In the genomic region with DNA sequence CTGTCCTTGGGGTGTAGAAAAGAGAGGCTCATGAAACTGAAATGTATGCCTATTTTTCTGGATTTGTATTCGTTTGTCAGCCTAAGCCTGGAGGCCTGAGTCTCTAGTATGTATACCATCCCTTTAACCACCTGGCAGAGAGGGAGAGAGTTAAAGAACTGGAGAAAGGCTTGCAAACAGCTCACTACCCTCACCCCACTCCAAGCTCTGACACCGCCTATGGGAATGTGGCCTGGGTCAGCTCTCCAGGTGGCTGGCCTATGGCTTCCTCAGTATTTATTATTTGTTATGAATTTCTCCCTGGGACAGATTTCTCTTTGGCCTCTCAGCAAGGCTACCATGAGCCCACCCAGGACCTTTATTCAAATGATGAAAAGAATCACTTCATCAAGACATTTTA, we compare ENCODE assay signal across 30 mouse cellular contexts. TPM values are rescaled to one million over a fixed set of nuclear protein-coding genes. Genes with fewer than 3 reads are reported as not detected.
"Had no signal": no experiment of that assay in that cellular context is flagged by ENCODE, and none has a peak within 500 bp of the region (broad histone marks: within the 10 kb centered on the region; RNA-seq: fewer than 3 reads in every experiment).

No protein-coding gene starts in this region.

- H3K27ac ChIP-seq: kidney, embryonic 15.5 days; left cerebral cortex, adult 2 months; limb, embryonic 12.5 days; limb, embryonic 15.5 days; liver, embryonic 14.5 days; macrophage; midbrain, embryonic 12.5 days; midbrain, embryonic 15.5 days; neural tube, embryonic 12.5 days; neural tube, embryonic 15.5 days; stomach, postnatal 0 days had no signal

- H3K9me3 ChIP-seq: kidney, embryonic 15.5 days; limb, embryonic 12.5 days; limb, embryonic 15.5 days; midbrain, embryonic 12.5 days; midbrain, embryonic 15.5 days; neural tube, embryonic 12.5 days; neural tube, embryonic 15.5 days had no signal

- H3K4me3 ChIP-seq: kidney, embryonic 15.5 days; left cerebral cortex, adult 2 months; limb, embryonic 12.5 days; limb, embryonic 15.5 days; midbrain, embryonic 12.5 days; midbrain, embryonic 15.5 days; neural tube, embryonic 12.5 days; neural tube, embryonic 15.5 days had no signal

- DNase-seq: kidney, adult 8-10 months; kidney, postnatal 10 days; kidney, postnatal 36 days; layer of hippocampus, postnatal 36 days; liver, postnatal 0 days; lung, embryonic 14.5 days; right cerebral cortex, postnatal 14 days; right cerebral cortex, postnatal 4 days; thymus, adult 2 months; thymus, postnatal 14 days; thymus, postnatal 4 days had no signal

- H3K36me3 ChIP-seq: kidney, embryonic 15.5 days; limb, embryonic 12.5 days; limb, embryonic 15.5 days; midbrain, embryonic 12.5 days; midbrain, embryonic 15.5 days; neural tube, embryonic 12.5 days; neural tube, embryonic 15.5 days had no signal

RNA-seq across cellular contexts. Expression of a gene that starts 6.8 kb away (rescaled TPM):
- polyA plus RNA-seq: macrophage; thymus, adult 2 months had no signal

RNA-seq across cellular contexts. Expression of a gene that starts 7.6 kb away (rescaled TPM):
- total RNA-seq: layer of hippocampus, adult 8-10 months; layer of hippocampus, postnatal 10 days; layer of hippocampus, postnatal 36 days; left cerebral cortex, adult 2 months; left cerebral cortex, postnatal 10 days; left cerebral cortex, postnatal 36 days; megakaryocyte, adult 5-6 weeks had no signal
- polyA plus RNA-seq: kidney, embryonic 15.5 days; limb, embryonic 12.5 days; limb, embryonic 15.5 days; liver, embryonic 11.5 days; liver, embryonic 14.5 days; liver, postnatal 0 days; lung, embryonic 14.5 days; lung, postnatal 0 days; macrophage; midbrain, embryonic 12.5 days; neural tube, embryonic 12.5 days; neural tube, embryonic 15.5 days; stomach, embryonic 14.5 days; stomach, postnatal 0 days; thymus, adult 2 months had no signal
